Mouse (Mus musculus) neural tube, embryonic 13.5 days (tissue): ENCODE measurements around the gene Fbxl22. TPM values are rescaled to one million over a fixed set of nuclear protein-coding genes. Genes with fewer than 3 reads are reported as not detected.

Source experiments
- ATAC-seq: fragments of 200-750 bp; cut with Nextera tagmentation; 2 replicates; pipeline ENCODE4 v1.8.0; 2017; ENCODE audit warnings: low read depth, mild to moderate bottlenecking, moderate TSS enrichment, moderate library complexity
- H3K27ac ChIP-seq: fragments of 300-500 bp; sonication (generic); replicated peaks from 2 replicates; pipeline ENCODE4 v1.5.1; 2015; ENCODE audit warnings: moderate library complexity, mild to moderate bottlenecking, inconsistent platforms
- H3K27me3 ChIP-seq: fragments of 300-500 bp; sonication (generic); 2 replicates; pipeline ENCODE4 v1.6.1; 2015; ENCODE audit warnings: mild to moderate bottlenecking, inconsistent platforms
- H3K36me3 ChIP-seq: fragments of 300-500 bp; sonication (generic); 2 replicates; pipeline ENCODE4 v1.6.1; 2015; ENCODE audit warnings: mild to moderate bottlenecking, inconsistent platforms
- H3K4me1 ChIP-seq: fragments of 300-500 bp; sonication (generic); replicated peaks from 2 replicates; pipeline ENCODE4 v1.6.1; 2015; ENCODE audit warnings: inconsistent platforms
- H3K4me2 ChIP-seq: fragments of 300-500 bp; sonication (generic); 2 replicates; pipeline ENCODE4 v1.6.1; 2015; ENCODE audit warnings: inconsistent platforms, mild to moderate bottlenecking, moderate library complexity
- H3K4me3 ChIP-seq: fragments of 300-500 bp; sonication (generic); 2 replicates; pipeline ENCODE4 v1.5.1; 2015; ENCODE audit warnings: mild to moderate bottlenecking, inconsistent platforms
- H3K9ac ChIP-seq: fragments of 300-500 bp; sonication (generic); 2 replicates; pipeline ENCODE4 v1.6.1; 2015; ENCODE audit warnings: moderate library complexity, mild to moderate bottlenecking, inconsistent platforms
- H3K9me3 ChIP-seq: fragments of 300-500 bp; sonication (generic); 2 replicates; pipeline ENCODE4 v1.6.1; 2016; ENCODE audit warnings: inconsistent platforms
- WGBS: fragments of 180-500 bp; shearing (Covaris S2); methylation state at CpG from one replicate; pipeline ENCODE4 v1.1.7; 2015; 5-methylcytosine and 5-hydroxymethylcytosine counted together
- polyA plus RNA-seq: library from polyadenylated mRNA; unstranded; fragments of >200 nt; fragmentation: Nextera tagmentation; extraction: Ambion mirVana; gene quantifications from 2 replicates; pipeline ENCODE4 v1.2.1, GENCODE M21; 2015

Gene Fbxl22
- 1.2 and 1.7 TPM in 2 replicates for polyA plus RNA-seq

- H3K4me2 ChIP-seq, result no peak within 1 kb of the TSS
- peak within 1 kb of the TSS; percentile 98 for H3K27ac ChIP-seq
- no peak within 1 kb of the TSS for H3K9ac ChIP-seq
- H3K9me3 ChIP-seq, result no peaks in the 10 kb centered on the region
- ATAC-seq, result no peak
- H3K4me1 ChIP-seq, result peaks cover 40% of the 10 kb centered on the region
- H3K36me3 ChIP-seq, result peaks cover 65% of the 10 kb centered on the region
- 73% methylated on average over 17 of the region's 17 CpGs for WGBS
- no peak within 1 kb of the TSS for H3K4me3 ChIP-seq
- no peaks in the 10 kb centered on the region for H3K27me3 ChIP-seq
Observed at GRCm38 (mm10) chr9:66514256-66514770, at the start of gene Fbxl22. TSS of gene Fbxl22 (minus strand) at chr9:66514593.

GRCm38 (mm10) chr9:66562215-66562614 lies 47.8 kb upstream of the Fbxl22 start:
- no peak overlapping the region for H3K27ac ChIP-seq
- WGBS, result 87% methylated on average over 1 of the region's 1 CpGs
- no peaks in the 10 kb centered on the region for H3K27me3 ChIP-seq
- H3K36me3 ChIP-seq, result no peaks in the 10 kb centered on the region
- no peaks in the 10 kb centered on the region for H3K9me3 ChIP-seq
- no peak overlapping the region for H3K4me2 ChIP-seq
- no peak overlapping the region for H3K4me3 ChIP-seq
- H3K9ac ChIP-seq, result no peak overlapping the region
- no peak for ATAC-seq
- H3K4me1 ChIP-seq, result peaks cover 20% of the 10 kb centered on the region

GRCm38 (mm10) chr9:66561496-66561895 lies 47.1 kb upstream of the Fbxl22 start:
- WGBS, result 92% methylated on average over 2 of the region's 2 CpGs
- H3K4me2 ChIP-seq, result no peak overlapping the region
- H3K4me1 ChIP-seq, result peaks cover 20% of the 10 kb centered on the region
- no peak overlapping the region for H3K27ac ChIP-seq
- no peaks in the 10 kb centered on the region for H3K9me3 ChIP-seq
- no peaks in the 10 kb centered on the region for H3K36me3 ChIP-seq
- no peak for ATAC-seq
- no peaks in the 10 kb centered on the region for H3K27me3 ChIP-seq
- H3K9ac ChIP-seq, result no peak overlapping the region
- no peak overlapping the region for H3K4me3 ChIP-seq

GRCm38 (mm10) chr9:66560728-66561127 lies 46.3 kb upstream of the Fbxl22 start:
- Histone ChIP-seq H3K4me1 (peaks cover 20% of the 10 kb centered on the region), H3K4me3 (no peak overlapping the region), H3K27ac (peak overlapping the region; percentile 53), H3K9ac (no peak overlapping the region), H3K36me3 (no peaks in the 10 kb centered on the region), H3K27me3 (no peaks in the 10 kb centered on the region), H3K9me3 (no peaks in the 10 kb centered on the region), H3K4me2 (no peak overlapping the region)
- ATAC-seq, result no peak
- 55% methylated on average over 1 of the region's 1 CpGs for WGBS

GRCm38 (mm10) chr9:66560295-66560694 lies 45.9 kb upstream of the Fbxl22 start:
- peak overlapping the region; percentile 76 for H3K27ac ChIP-seq
- peak; percentile 74 for ATAC-seq

GRCm38 (mm10) chr9:66558971-66559370 lies 44.6 kb upstream of the Fbxl22 start:
- no peak overlapping the region for H3K9ac ChIP-seq
- no peak overlapping the region for H3K27ac ChIP-seq
- no peaks in the 10 kb centered on the region for H3K27me3 ChIP-seq
- 0 out of 2 replicates have a peak, but pooled peaks cover 4% of the 10 kb centered on the region for H3K36me3 ChIP-seq
- ATAC-seq, result no peak
- no peaks in the 10 kb centered on the region for H3K9me3 ChIP-seq
- 94% methylated on average over 4 of the region's 4 CpGs for WGBS
- no peak overlapping the region for H3K4me3 ChIP-seq
- no peak overlapping the region for H3K4me2 ChIP-seq
- H3K4me1 ChIP-seq, result peaks cover 20% of the 10 kb centered on the region

More at GRCm38 (mm10) chr9:66560295-66560694, 45.9 kb upstream of the Fbxl22 start:
- Histone ChIP-seq H3K4me3 (no peak overlapping the region), H3K9me3 (no peaks in the 10 kb centered on the region), H3K27me3 (no peaks in the 10 kb centered on the region), H3K36me3 (no peaks in the 10 kb centered on the region), H3K4me2 (no peak overlapping the region), H3K9ac (no peak overlapping the region), H3K4me1 (peaks cover 20% of the 10 kb centered on the region)
- 13% methylated on average over 2 of the region's 2 CpGs for WGBS

- Histone ChIP-seq H3K27me3 (no peaks in the 10 kb centered on the region), H3K36me3 (peaks cover 76% of the 10 kb centered on the region), H3K9me3 (no peaks in the 10 kb centered on the region), H3K4me3 (no peak overlapping the region), H3K9ac (no peak overlapping the region), H3K27ac (no peak overlapping the region), H3K4me1 (no peaks in the 10 kb centered on the region), H3K4me2 (no peak overlapping the region)
- WGBS, result 83% methylated on average over 4 of the region's 4 CpGs
- no peak for ATAC-seq
Observed at GRCm38 (mm10) chr9:66542785-66543184, 28.4 kb upstream of the Fbxl22 start.

- ATAC-seq, result no peak
- no peaks in the 10 kb centered on the region for H3K27me3 ChIP-seq
- H3K9me3 ChIP-seq, result no peaks in the 10 kb centered on the region
- H3K4me3 ChIP-seq, result no peak overlapping the region
- no peak overlapping the region for H3K4me2 ChIP-seq
- no peak overlapping the region for H3K27ac ChIP-seq
- H3K9ac ChIP-seq, result no peak overlapping the region
- H3K36me3 ChIP-seq, result peaks cover 93% of the 10 kb centered on the region
- H3K4me1 ChIP-seq, result peaks cover 7% of the 10 kb centered on the region; the same call in 1 of the 2 replicates
- 96% methylated on average over 3 of the region's 3 CpGs for WGBS
Observed at GRCm38 (mm10) chr9:66521595-66521994, 7.2 kb upstream of the Fbxl22 start.

- 96% methylated on average over 4 of the region's 4 CpGs for WGBS
- no peak overlapping the region for H3K4me2 ChIP-seq
- H3K27me3 ChIP-seq, result no peaks in the 10 kb centered on the region
- no peak for ATAC-seq
- peaks cover 92% of the 10 kb centered on the region for H3K36me3 ChIP-seq
- H3K4me1 ChIP-seq, result peaks cover 7% of the 10 kb centered on the region; the same call in 1 of the 2 replicates
- H3K27ac ChIP-seq, result no peak overlapping the region
- H3K9me3 ChIP-seq, result no peaks in the 10 kb centered on the region
- no peak overlapping the region for H3K9ac ChIP-seq
- no peak overlapping the region for H3K4me3 ChIP-seq
Observed at GRCm38 (mm10) chr9:66520299-66520698, 5.9 kb upstream of the Fbxl22 start.

GRCm38 (mm10) chr9:66518901-66519300 lies 4.5 kb upstream of the Fbxl22 start:
- Histone ChIP-seq H3K27me3 (no peaks in the 10 kb centered on the region), H3K4me1 (peaks cover 11% of the 10 kb centered on the region; the same call in 1 of the 2 replicates), H3K4me3 (no peak overlapping the region), H3K9me3 (no peaks in the 10 kb centered on the region), H3K27ac (peak overlapping the region; percentile 68), H3K36me3 (peaks cover 95% of the 10 kb centered on the region), H3K9ac (no peak overlapping the region), H3K4me2 (no peak overlapping the region)
- 0 out of 2 replicates have a peak, but pooled peaks have one; percentile 26 for ATAC-seq
- 35% methylated on average over 5 of the region's 5 CpGs for WGBS

GRCm38 (mm10) chr9:66518251-66518650 lies 3.9 kb upstream of the Fbxl22 start:
- 76% methylated on average over 5 of the region's 5 CpGs for WGBS
- no peak overlapping the region for H3K4me3 ChIP-seq
- H3K27me3 ChIP-seq, result no peaks in the 10 kb centered on the region
- H3K27ac ChIP-seq, result peak overlapping the region; percentile 68; the same call in 1 of the 2 replicates
- ATAC-seq, result no peak
- H3K36me3 ChIP-seq, result peaks cover 92% of the 10 kb centered on the region
- peaks cover 14% of the 10 kb centered on the region; the same call in 1 of the 2 replicates for H3K4me1 ChIP-seq
- H3K9ac ChIP-seq, result no peak overlapping the region
- no peak overlapping the region for H3K4me2 ChIP-seq
- H3K9me3 ChIP-seq, result no peaks in the 10 kb centered on the region

GRCm38 (mm10) chr9:66517746-66518145 lies 3.4 kb upstream of the Fbxl22 start:
- no peaks in the 10 kb centered on the region for H3K9me3 ChIP-seq
- ATAC-seq, result no peak
- H3K9ac ChIP-seq, result no peak overlapping the region
- H3K27ac ChIP-seq, result no peak overlapping the region
- H3K4me1 ChIP-seq, result peaks cover 19% of the 10 kb centered on the region
- H3K4me2 ChIP-seq, result no peak overlapping the region
- no peak overlapping the region for H3K4me3 ChIP-seq
- 90% methylated on average over 10 of the region's 10 CpGs for WGBS
- H3K27me3 ChIP-seq, result no peaks in the 10 kb centered on the region
- H3K36me3 ChIP-seq, result peaks cover 87% of the 10 kb centered on the region
